Mouse (Mus musculus) cerebellum, adult (tissue): ENCODE data around the gene Dnttip1.
A peak's percentile ranks its signal among the peaks of the same experiment; 100 is the strongest.
"Not testable (repeated sequence)": the region's sequence is repeated elsewhere in the genome, so short reads cannot be mapped to it uniquely, and the experiment has no call there.

Source experiments
- ATAC-seq: cut with Nextera tagmentation; 2 replicates; pipeline ENCODE4 v1.9.2; 2017; ENCODE audit warnings: mild to moderate bottlenecking, moderate library complexity, mixed read lengths; ENCODE audit not compliant: insufficient number of reproducible peaks, low FRiP score, low TSS enrichment

Gene Dnttip1

GRCm38 (mm10) chr2:164778809-164779208 lies 33.0 kb downstream of the Dnttip1 start:
- no peak for ATAC-seq

- no peak for ATAC-seq
Observed at GRCm38 (mm10) chr2:164779481-164780086, 33.8 kb downstream of the Dnttip1 start, which contains the start of gene Tnnc2. TSS of gene Tnnc2 (minus strand) at chr2:164779967.

- ATAC-seq: no peak
Observed at GRCm38 (mm10) chr2:164781876-164782275, 36.1 kb downstream of the Dnttip1 start.

- no peak for ATAC-seq
Observed at GRCm38 (mm10) chr2:164783926-164784581, 38.3 kb downstream of the Dnttip1 start.

- no peak for ATAC-seq
Observed at GRCm38 (mm10) chr2:164784869-164785420, 39.2 kb downstream of the Dnttip1 start.

- ATAC-seq: peak; percentile 89
Observed at GRCm38 (mm10) chr2:164785481-164786387, 40.0 kb downstream of the Dnttip1 start, which contains the start of gene Snx21. TSS of gene Snx21 (plus strand) at chr2:164785823.

- no peak for ATAC-seq
Observed at GRCm38 (mm10) chr2:164786388-164786885, 40.7 kb downstream of the Dnttip1 start.

- ATAC-seq: no peak
Observed at GRCm38 (mm10) chr2:164787032-164787431, 41.2 kb downstream of the Dnttip1 start.

- ATAC-seq: no peak
Observed at GRCm38 (mm10) chr2:164787779-164788178, 42.0 kb downstream of the Dnttip1 start.

- ATAC-seq: no peak
Observed at GRCm38 (mm10) chr2:164788411-164788810, 42.6 kb downstream of the Dnttip1 start.

GRCm38 (mm10) chr2:164790451-164790850 lies 44.7 kb downstream of the Dnttip1 start:
- ATAC-seq: no peak

- ATAC-seq: no peak
Observed at GRCm38 (mm10) chr2:164791841-164792261, 46.1 kb downstream of the Dnttip1 start.

GRCm38 (mm10) chr2:164792400-164793190 lies 46.8 kb downstream of the Dnttip1 start:
- ATAC-seq: no peak

GRCm38 (mm10) chr2:164793236-164793635 lies 47.5 kb downstream of the Dnttip1 start:
- peak; percentile 57 for ATAC-seq

GRCm38 (mm10) chr2:164793772-164794171 lies 48.0 kb downstream of the Dnttip1 start:
- no peak for ATAC-seq

- no peak for ATAC-seq
Observed at GRCm38 (mm10) chr2:164794293-164794692, 48.5 kb downstream of the Dnttip1 start.

- ATAC-seq: no peak
Observed at GRCm38 (mm10) chr2:164795868-164796267, 50.1 kb downstream of the Dnttip1 start.

GRCm38 (mm10) chr2:164798554-164798953 lies 52.8 kb downstream of the Dnttip1 start:
- not testable (repeated sequence) for ATAC-seq

GRCm38 (mm10) chr2:164800252-164801004 lies 54.6 kb downstream of the Dnttip1 start:
- no peak for ATAC-seq
